Comparison of ENCODE assay signal across 28 mouse cellular contexts in genomic region chr7:127686740-127687449, GRCm38 (mm10). TPM values are rescaled to one million over a fixed set of nuclear protein-coding genes. Genes with fewer than 3 reads are reported as not detected.
DNase-seq lines count a peak whose midpoint lies in the region; ATAC-seq and TF ChIP-seq lines count a peak whose summit lies in the region.
"Had no signal": no experiment of that assay in that cellular context is flagged by ENCODE, and none has a peak within 500 bp of the region (broad histone marks: within the 10 kb centered on the region; RNA-seq: fewer than 3 reads in every experiment).

No protein-coding gene starts in this region.

- no peaks in the 10 kb centered on the region for H3K27me3 ChIP-seq in heart, embryonic 14.5 days (ENCODE audit: control insufficient read depth, insufficient read depth, low read length)
- no peaks in the 10 kb centered on the region for H3K27me3 ChIP-seq in heart, adult 2 months (ENCODE audit: control insufficient read depth, insufficient read depth, low read length)
- no peaks in the 10 kb centered on the region for H3K27me3 ChIP-seq in liver, embryonic 14.5 days (ENCODE audit: control insufficient read depth, insufficient read depth, low read length)
- no peaks in the 10 kb centered on the region for H3K27me3 ChIP-seq in liver, embryonic 11.5 days (replicated peaks; ENCODE audit: control insufficient read depth, insufficient read depth, low read length)
- H3K27me3 ChIP-seq: heart, embryonic 13.5 days; hindbrain, embryonic 15.5 days; midbrain, embryonic 13.5 days had no signal

- TF ChIP-seq POLR2A in heart, adult 2 months (IDR thresholded peaks at IDR 0.05; ENCODE audit: insufficient read depth, low read depth, low read length): no peak

- TF ChIP-seq EP300 in heart, adult 2 months (IDR thresholded peaks at IDR 0.05; ENCODE audit: insufficient read depth, low read depth, low read length): no peak
- TF ChIP-seq EP300 in liver, embryonic 14.5 days (IDR thresholded peaks at IDR 0.05; ENCODE audit: low read depth): no peak

- 0 out of 4 replicates have a peak overlapping the region, but pooled peaks have one; percentile 2 to 16 for H3K27ac ChIP-seq in heart, embryonic 14.5 days (replicated peaks in 1 of 2; ENCODE audit: control insufficient read depth in 1 of 2, insufficient read depth in 1 of 2, low read depth in 2 of 2, low read length in 2 of 2)
- H3K27ac ChIP-seq in heart, adult 2 months: no peak overlapping the region
- no peak overlapping the region for H3K27ac ChIP-seq in liver, embryonic 14.5 days
- no peak overlapping the region for H3K27ac ChIP-seq in liver, embryonic 11.5 days (ENCODE audit: low read depth, low read length)
- H3K27ac ChIP-seq: hindbrain, embryonic 15.5 days; kidney, postnatal 0 days; midbrain, embryonic 13.5 days had no signal

- peak; percentile 72 for DNase-seq in adrenal gland, adult 2 months
- DNase-seq in adrenal gland, postnatal 25 days: no peak
- no peak for DNase-seq in heart, adult 2 months
- DNase-seq in liver, embryonic 14.5 days (ENCODE audit: low read depth in 3 of 3, low spot score in 3 of 3): no peak
- no peak for DNase-seq in liver, embryonic 11.5 days (ENCODE audit: low spot score)
- DNase-seq in thymus, postnatal 4 days: no peak
- DNase-seq: cerebellum, adult 9-11 months; forebrain, postnatal 0 days; gastrocnemius, postnatal 36 days; layer of hippocampus, adult 9-11 months; lung, embryonic 14.5 days; thymus, adult 18-20 months; thymus, postnatal 36 days had no signal

- no peak for TF ChIP-seq CTCF in heart, adult 2 months (IDR thresholded peaks at IDR 0.05)
- TF ChIP-seq CTCF in liver, embryonic 14.5 days (IDR thresholded peaks at IDR 0.05; ENCODE audit: low read depth): no peak

- H3K9ac ChIP-seq in heart, embryonic 14.5 days (ENCODE audit: low read length): no peak overlapping the region
- H3K9ac ChIP-seq in heart, adult 2 months (ENCODE audit: low read depth, low read length): no peak overlapping the region
- no peak overlapping the region for H3K9ac ChIP-seq in liver, embryonic 14.5 days (replicated peaks)
- H3K9ac ChIP-seq in liver, embryonic 11.5 days (ENCODE audit: low read depth, low read length): no peak overlapping the region
- H3K9ac ChIP-seq: forebrain, postnatal 0 days; hindbrain, embryonic 15.5 days; lung, embryonic 14.5 days; midbrain, embryonic 13.5 days had no signal

- no peak for ATAC-seq in heart, embryonic 14.5 days (ENCODE audit: insufficient number of reproducible peaks, insufficient read depth, low FRiP score, low read depth)
- 0 out of 2 replicates have a peak, but pooled peaks have one; percentile 33 for ATAC-seq in liver, embryonic 14.5 days (ENCODE audit: insufficient read depth)
- no peak for ATAC-seq in liver, embryonic 11.5 days (replicated peaks; ENCODE audit: low FRiP score)
- ATAC-seq in megakaryocyte, adult 5-6 weeks (ENCODE audit: poor library complexity, severe bottlenecking): no peak
- ATAC-seq: forebrain, postnatal 0 days; midbrain, embryonic 13.5 days had no signal

- H3K4me2 ChIP-seq in heart, embryonic 14.5 days (ENCODE audit: low read length): no peak overlapping the region
- no peak overlapping the region for H3K4me2 ChIP-seq in liver, embryonic 14.5 days (ENCODE audit: low read depth)
- no peak overlapping the region for H3K4me2 ChIP-seq in liver, embryonic 11.5 days
- H3K4me2 ChIP-seq: heart, embryonic 13.5 days; hindbrain, embryonic 15.5 days; lung, embryonic 14.5 days; midbrain, embryonic 13.5 days had no signal

- no peaks in the 10 kb centered on the region for H3K79me2 ChIP-seq in heart, adult 2 months (replicated peaks; ENCODE audit: control insufficient read depth, insufficient read depth, low read length)

- no peak overlapping the region for H3K4me3 ChIP-seq in heart, embryonic 14.5 days (ENCODE audit: control insufficient read depth in 1 of 2, insufficient read depth in 1 of 2, low read depth in 1 of 2, low read length in 2 of 2)
- H3K4me3 ChIP-seq in heart, adult 2 months: no peak overlapping the region
- no peak overlapping the region for H3K4me3 ChIP-seq in liver, embryonic 14.5 days (ENCODE audit: insufficient read depth in 1 of 2, low read depth in 2 of 2, low read length in 2 of 2)
- H3K4me3 ChIP-seq in liver, embryonic 11.5 days (ENCODE audit: low read depth, low read length): no peak overlapping the region
- H3K4me3 ChIP-seq: heart, embryonic 13.5 days; hindbrain, embryonic 15.5 days; megakaryocyte, embryonic 14.5 days; midbrain, embryonic 13.5 days had no signal

- intact Hi-C loops in heart, adult 2 months (cut with DNase I): no loop called here

- 51% methylated on average over 11 of the region's 11 CpGs for WGBS in heart, embryonic 14.5 days
- 72% methylated on average over 11 of the region's 11 CpGs for WGBS in heart, adult 2 months
- WGBS in liver, embryonic 14.5 days (ENCODE audit: insufficient replicate concordance): 69% methylated on average over 11 of the region's 11 CpGs
- 70% methylated on average over 11 of the region's 11 CpGs for WGBS in liver, embryonic 11.5 days

- H3K9me3 ChIP-seq in heart, embryonic 14.5 days (ENCODE audit: control insufficient read depth, low read length): no peaks in the 10 kb centered on the region
- H3K9me3 ChIP-seq in liver, embryonic 14.5 days (ENCODE audit: control insufficient read depth, low read length): no peaks in the 10 kb centered on the region
- no peaks in the 10 kb centered on the region for H3K9me3 ChIP-seq in liver, embryonic 11.5 days (ENCODE audit: control insufficient read depth, low read length)
- H3K9me3 ChIP-seq: heart, embryonic 13.5 days; hindbrain, embryonic 15.5 days; megakaryocyte, embryonic 14.5 days; midbrain, embryonic 13.5 days had no signal

- peaks cover 34 to 48% of the 10 kb centered on the region in 2 experiments for H3K4me1 ChIP-seq in heart, embryonic 14.5 days (ENCODE audit: control insufficient read depth in 2 of 2, insufficient read depth in 2 of 2, low read length in 2 of 2)
- peaks cover 4% of the 10 kb centered on the region; the same call in 1 of the 2 replicates for H3K4me1 ChIP-seq in heart, adult 2 months (ENCODE audit: control insufficient read depth, insufficient read depth, low read length)
- H3K4me1 ChIP-seq in liver, embryonic 14.5 days (replicated peaks; ENCODE audit: control insufficient read depth in 2 of 2, insufficient read depth in 2 of 2, low read length in 1 of 2): peaks cover 2 to 18% of the 10 kb centered on the region in 2 experiments; a peak in 3 of 4 replicates
- peaks cover 22% of the 10 kb centered on the region for H3K4me1 ChIP-seq in liver, embryonic 11.5 days (replicated peaks; ENCODE audit: control insufficient read depth, insufficient read depth, low read length)

- no peaks in the 10 kb centered on the region for H3K36me3 ChIP-seq in heart, embryonic 14.5 days (ENCODE audit: control insufficient read depth, insufficient read depth, low read length)
- H3K36me3 ChIP-seq in heart, adult 2 months (ENCODE audit: control insufficient read depth, insufficient read depth, low read length): no peaks in the 10 kb centered on the region
- no peaks in the 10 kb centered on the region for H3K36me3 ChIP-seq in liver, embryonic 14.5 days (replicated peaks; ENCODE audit: control insufficient read depth, insufficient read depth, low read depth)
- no peaks in the 10 kb centered on the region for H3K36me3 ChIP-seq in liver, embryonic 11.5 days (ENCODE audit: control insufficient read depth, insufficient read depth, low read length)
- H3K36me3 ChIP-seq: heart, embryonic 13.5 days; hindbrain, embryonic 15.5 days had no signal

RNA-seq across cellular contexts. Expression of gene Bcl7c, which starts 21.8 kb away (rescaled TPM):
- total RNA-seq in adrenal gland, adult 2 months (2021): 10 to 100 TPM; 70.9 to 86.0 TPM
- 70.5 and 78.0 TPM in 2 replicates for polyA plus RNA-seq in adrenal gland, adult 2 months (2012; rRNA removed)
- total RNA-seq in adrenal gland, postnatal 25 days (2021): 64.9 and 114 TPM in 2 replicates
- polyA plus RNA-seq in heart, embryonic 14.5 days (2014; fragmentation: Nextera tagmentation; extraction: Ambion mirVana): 30.6 and 41.1 TPM in 2 replicates
- 10 to 100 TPM; 34.1 to 34.5 TPM for total RNA-seq in heart, adult 2 months (2021)
- polyA plus RNA-seq in heart, adult 2 months (2012; rRNA removed): 13.5 and 13.6 TPM in 2 replicates
- polyA plus RNA-seq in liver, embryonic 14.5 days (2012; rRNA removed): 11.6 and 12.5 TPM in 2 replicates
- polyA plus RNA-seq in liver, embryonic 14.5 days (2014; fragmentation: Nextera tagmentation; extraction: Ambion mirVana): 21.7 and 27.9 TPM in 2 replicates
- polyA plus RNA-seq in liver, embryonic 11.5 days (2014; fragmentation: Nextera tagmentation; extraction: Ambion mirVana): 46.8 and 50.7 TPM in 2 replicates
- 30.2 and 37.4 TPM in 2 replicates for total RNA-seq in megakaryocyte, adult 5-6 weeks (2015)
- 8.6 and 16.6 TPM in 2 replicates for total RNA-seq in megakaryocyte, adult 5-6 weeks (2017)

RNA-seq across cellular contexts. Expression of gene Ctf1, which starts 25.6 kb away (rescaled TPM):
- total RNA-seq in adrenal gland, adult 2 months (2021): 1 to 10 TPM; 3.3 to 3.7 TPM
- 18.9 and 22.1 TPM in 2 replicates for polyA plus RNA-seq in adrenal gland, adult 2 months (2012; rRNA removed)
- total RNA-seq in adrenal gland, postnatal 25 days (2021): 2.5 and 2.6 TPM in 2 replicates
- 4.7 and 5.6 TPM in 2 replicates for polyA plus RNA-seq in heart, embryonic 14.5 days (2014; fragmentation: Nextera tagmentation; extraction: Ambion mirVana)
- 1 to 10 TPM; 6.6 to 8.7 TPM for total RNA-seq in heart, adult 2 months (2021)
- polyA plus RNA-seq in heart, adult 2 months (2012; rRNA removed): 15.3 and 24.5 TPM in 2 replicates
- 2.6 and 4.3 TPM in 2 replicates for polyA plus RNA-seq in liver, embryonic 14.5 days (2012; rRNA removed)
- polyA plus RNA-seq in liver, embryonic 14.5 days (2014; fragmentation: Nextera tagmentation; extraction: Ambion mirVana): 1.7 and 2.5 TPM in 2 replicates
- 5.5 and 5.8 TPM in 2 replicates for polyA plus RNA-seq in liver, embryonic 11.5 days (2014; fragmentation: Nextera tagmentation; extraction: Ambion mirVana)
- 0.16 TPM in 1 of 2 replicates, not detected in the other for total RNA-seq in megakaryocyte, adult 5-6 weeks (2015)
- 0.29 TPM in 1 of 2 replicates, not detected in the other for total RNA-seq in megakaryocyte, adult 5-6 weeks (2017)
- total RNA-seq: monocyte, adult 5-6 weeks; neutrophil, adult 5-6 weeks had no signal

RNA-seq across cellular contexts. Expression of gene Ctf2, which starts 45.1 kb away (rescaled TPM):
- not detected for total RNA-seq in adrenal gland, adult 2 months (2021)
- not detected in 2 replicates for polyA plus RNA-seq in adrenal gland, adult 2 months (2012; rRNA removed)
- not detected in 2 replicates for total RNA-seq in adrenal gland, postnatal 25 days (2021)
- not detected in 2 replicates for polyA plus RNA-seq in heart, embryonic 14.5 days (2014; fragmentation: Nextera tagmentation; extraction: Ambion mirVana)
- total RNA-seq in heart, adult 2 months (2021): not detected
- not detected in 2 replicates for polyA plus RNA-seq in heart, adult 2 months (2012; rRNA removed)
- polyA plus RNA-seq in liver, embryonic 14.5 days (2012; rRNA removed): not detected in 2 replicates
- 0.05 and 0.15 TPM in 2 replicates for polyA plus RNA-seq in liver, embryonic 14.5 days (2014; fragmentation: Nextera tagmentation; extraction: Ambion mirVana)
- 0.25 and 0.40 TPM in 2 replicates for polyA plus RNA-seq in liver, embryonic 11.5 days (2014; fragmentation: Nextera tagmentation; extraction: Ambion mirVana)
- not detected in 2 replicates for total RNA-seq in megakaryocyte, adult 5-6 weeks (2015)
- total RNA-seq in megakaryocyte, adult 5-6 weeks (2017): not detected in 2 replicates
- total RNA-seq: common myeloid progenitor, adult 5-6 weeks; forebrain, postnatal 0 days; gastrocnemius, postnatal 36 days; heart, postnatal 25 days; left cerebral cortex, adult 18-20 months; left cerebral cortex, postnatal 36 days; neutrophil, adult 5-6 weeks had no signal
- polyA plus RNA-seq: forebrain, postnatal 0 days; heart, embryonic 13.5 days; kidney, postnatal 0 days; large intestine, adult 2 months; lung, embryonic 14.5 days; small intestine, adult 2 months had no signal

RNA-seq across cellular contexts. Expression of gene Fbxl19, which starts 57.4 kb away (rescaled TPM):
- total RNA-seq in adrenal gland, adult 2 months (2021): 10 to 100 TPM in 1 of 2 experiments, 1 to 10 TPM in 1; 9.5 to 11.6 TPM
- polyA plus RNA-seq in adrenal gland, adult 2 months (2012; rRNA removed): 34.5 and 42.6 TPM in 2 replicates
- 18.3 and 18.5 TPM in 2 replicates for total RNA-seq in adrenal gland, postnatal 25 days (2021)
- polyA plus RNA-seq in heart, embryonic 14.5 days (2014; fragmentation: Nextera tagmentation; extraction: Ambion mirVana): 0.93 and 1.5 TPM in 2 replicates
- total RNA-seq in heart, adult 2 months (2021): 1 to 10 TPM; 3.3 to 3.4 TPM
- polyA plus RNA-seq in heart, adult 2 months (2012; rRNA removed): 4.1 and 4.8 TPM in 2 replicates
- polyA plus RNA-seq in liver, embryonic 14.5 days (2012; rRNA removed): 10.8 and 11.3 TPM in 2 replicates
- polyA plus RNA-seq in liver, embryonic 14.5 days (2014; fragmentation: Nextera tagmentation; extraction: Ambion mirVana): 0.85 and 1.1 TPM in 2 replicates
- 3.1 and 3.7 TPM in 2 replicates for polyA plus RNA-seq in liver, embryonic 11.5 days (2014; fragmentation: Nextera tagmentation; extraction: Ambion mirVana)
- 2.1 TPM in 2 replicates for total RNA-seq in megakaryocyte, adult 5-6 weeks (2015)
- 5.8 and 6.2 TPM in 2 replicates for total RNA-seq in megakaryocyte, adult 5-6 weeks (2017)

Comparison
In these comparisons a context has a peak if more than half of its experiments do, and no peak if none do; other contexts are left out.
1. H3K27ac ChIP-seq: peak in heart, embryonic 14.5 days (2 of 2); none in heart, adult 2 months (single experiment), liver, embryonic 14.5 days (single experiment) and liver, embryonic 11.5 days (single experiment).